Mouse (Mus musculus) left cerebral cortex, postnatal 25 days (tissue): ENCODE data around the gene Zzz3. TPM values are rescaled to one million over a fixed set of nuclear protein-coding genes. Genes with fewer than 3 reads are reported as not detected.
A peak's percentile ranks its signal among the peaks of the same experiment; 100 is the strongest.

Experiments used
- DNase-seq, 2 experiments: peaks; one replicate each; pipeline ENCODE4 v3.0.0; 2022; ENCODE audit warnings: low spot score in 2 of 2, mixed read lengths in 1 of 2
- intact Hi-C: fragments of 180-260 bp; cut with DNase I; formaldehyde crosslinking; loops from one replicate; pipeline ENCODE4 v1.15.1; 2025
- total RNA-seq, 2 experiments: library from RNA; stranded (reverse); gene quantifications; 2 replicates each; pipeline ENCODE4 v1.2.3; 2021

The Zzz3 gene
- total RNA-seq, 2 experiments from 2014 or later = 41.2 to 43.7 TPM

DNA sequence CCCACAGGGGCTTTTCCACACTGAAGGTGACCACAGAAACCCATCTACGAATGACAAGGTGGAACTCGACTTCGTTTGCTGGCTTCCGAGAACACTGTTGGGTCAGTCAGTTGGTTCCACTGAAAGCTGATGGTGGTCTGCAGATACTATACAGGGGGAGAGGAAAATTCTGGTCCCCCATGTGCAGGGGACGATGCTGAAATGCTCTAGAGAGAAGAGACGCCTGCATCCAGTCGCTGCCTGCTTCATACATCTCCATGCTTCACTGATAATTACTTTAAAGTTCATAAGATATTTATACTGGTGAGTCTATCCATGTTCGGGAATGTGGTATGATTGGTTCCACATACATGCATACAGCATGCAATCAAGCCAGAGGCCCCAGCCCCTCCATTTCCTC, 86.9 kb downstream of the Zzz3 start:
- intact Hi-C loops = loop anchor here (5.0 kb wide), 1 partner anchor 70 kb away; no protein-coding TSS in a partner anchor
- no peak for DNase-seq

DNA sequence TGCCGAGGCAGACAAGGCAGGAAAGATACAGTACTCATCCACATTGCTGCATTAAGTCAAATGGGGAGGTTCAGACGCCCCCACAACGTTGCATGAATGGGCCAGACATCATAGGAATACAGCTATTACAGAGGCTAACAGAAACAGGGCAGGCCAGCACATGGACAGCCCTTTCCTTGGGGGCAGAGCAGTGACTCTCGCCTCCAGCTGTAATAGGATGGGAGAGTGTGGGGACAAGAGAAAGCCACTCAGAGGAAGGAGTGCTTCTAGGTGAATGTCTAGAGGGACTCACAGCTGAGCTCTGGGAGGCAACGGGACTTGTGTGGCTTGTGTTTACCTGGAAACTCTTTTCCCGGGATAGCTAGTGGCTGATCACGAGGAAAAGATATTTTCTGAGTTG, 88.5 kb downstream of the Zzz3 start:
- intact Hi-C loops = loop anchor here (5.0 kb wide), 1 partner anchor 69 kb away; no protein-coding TSS in a partner anchor
- peak in 1 of 2 experiments; percentile 39 for DNase-seq

DNA sequence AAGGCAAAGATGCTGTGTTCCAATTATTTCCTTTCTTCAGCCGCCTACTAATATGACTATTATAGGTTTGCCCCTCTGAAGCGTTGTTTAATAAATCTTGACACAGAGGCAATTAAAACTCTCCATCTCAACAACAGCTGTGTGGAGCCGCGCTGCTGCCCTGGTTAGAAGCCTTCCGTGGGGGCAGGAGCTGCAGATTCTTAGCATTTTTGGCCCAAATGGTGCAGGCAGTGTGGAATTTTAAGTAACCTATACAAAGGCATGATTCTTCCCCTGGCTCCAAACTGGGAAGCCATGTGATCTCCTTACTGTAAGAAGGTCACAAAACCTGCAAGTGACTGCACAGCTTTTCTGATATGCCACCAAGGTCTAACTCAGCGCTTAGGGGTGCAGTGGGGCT, 88.9 kb downstream of the Zzz3 start:
- intact Hi-C loops = loop anchor here (5.0 kb wide), 1 partner anchor 68 kb away; no protein-coding TSS in a partner anchor
- DNase-seq = peak; percentile 30 to 75

DNA sequence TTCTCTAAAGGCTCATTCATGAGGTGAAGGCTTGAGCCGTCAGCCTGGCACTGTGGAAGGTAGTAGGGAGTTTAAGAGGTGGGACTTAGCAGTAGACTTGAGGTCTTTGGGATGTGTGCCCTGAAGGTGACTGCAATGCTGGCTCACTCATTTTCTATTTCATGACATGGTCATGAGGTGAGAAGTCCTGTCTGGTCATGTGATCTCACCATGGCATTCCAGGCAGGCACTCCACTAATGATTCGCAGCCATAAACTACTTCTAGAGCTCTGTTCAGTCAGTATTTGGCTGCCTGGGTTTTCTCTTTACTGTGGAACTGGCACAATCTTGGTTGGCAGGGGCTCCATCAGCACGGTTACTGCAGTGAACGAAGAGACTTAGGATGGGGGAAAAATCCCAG, 93.7 kb downstream of the Zzz3 start:
- intact Hi-C loops = no loop called here
- DNase-seq = no peak

DNA sequence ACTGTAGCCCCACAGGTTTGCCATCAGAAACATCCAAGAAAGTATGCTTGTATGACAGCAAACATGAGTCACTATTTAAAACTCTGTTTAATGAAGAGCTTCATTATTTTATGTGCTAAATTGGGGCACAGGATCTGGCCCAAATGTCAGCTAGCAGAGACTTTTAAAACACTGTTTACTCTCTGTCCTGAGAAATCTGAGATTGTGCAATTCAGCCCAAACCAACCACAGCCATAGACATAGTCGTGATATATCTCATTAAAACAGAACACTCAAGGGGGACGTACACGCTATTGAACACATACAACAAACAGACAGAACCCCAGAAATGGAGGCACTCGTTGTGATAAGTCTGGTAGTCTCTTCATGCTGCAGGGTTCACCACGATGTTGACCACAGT, 95.2 kb downstream of the Zzz3 start:
- intact Hi-C loops = no loop called here

DNA sequence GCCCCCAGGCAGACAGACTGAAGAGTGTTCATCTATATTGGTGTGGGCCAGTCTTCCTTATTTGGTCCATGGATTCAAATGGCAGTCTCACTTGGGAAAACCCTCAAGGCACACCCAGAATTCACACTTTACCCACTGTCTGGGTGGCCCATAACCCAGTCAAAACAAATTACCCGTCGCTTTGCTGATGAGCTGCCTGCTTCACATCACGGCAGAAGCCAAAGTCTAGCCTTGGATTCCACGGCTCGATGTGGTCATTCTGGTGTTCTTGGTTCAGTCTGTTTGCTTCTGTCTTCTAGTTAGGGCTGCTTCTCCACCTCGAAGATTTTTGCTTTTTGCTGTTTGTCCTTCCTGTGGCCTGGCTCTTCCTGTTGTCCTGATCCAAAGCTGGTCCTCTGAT, 97.0 kb downstream of the Zzz3 start:
- intact Hi-C loops = no loop called here
- DNase-seq = no peak

More for the DNA sequence above, 95.2 kb downstream of the Zzz3 start:
- no peak for DNase-seq

DNA sequence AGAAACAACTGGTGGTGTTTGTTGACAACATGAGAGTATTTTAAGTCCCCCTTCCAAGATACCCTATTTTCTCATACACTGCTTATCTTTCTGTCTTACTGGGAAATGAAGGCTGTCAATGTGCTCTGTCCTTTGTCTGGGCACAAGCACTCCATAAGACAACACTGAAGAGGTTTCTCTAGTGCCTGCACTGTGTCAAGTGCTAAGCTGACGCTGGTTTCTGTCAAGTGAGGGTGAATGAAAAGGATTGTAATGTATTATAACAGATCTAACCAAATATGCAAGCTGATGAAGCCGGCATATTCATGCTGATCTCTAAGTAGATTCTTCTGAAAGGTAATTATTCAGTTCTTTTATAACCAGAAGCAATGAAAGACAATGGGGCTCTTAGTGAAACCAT, 98.5 kb downstream of the Zzz3 start:
- intact Hi-C loops = no loop called here
- DNase-seq = no peak

DNA sequence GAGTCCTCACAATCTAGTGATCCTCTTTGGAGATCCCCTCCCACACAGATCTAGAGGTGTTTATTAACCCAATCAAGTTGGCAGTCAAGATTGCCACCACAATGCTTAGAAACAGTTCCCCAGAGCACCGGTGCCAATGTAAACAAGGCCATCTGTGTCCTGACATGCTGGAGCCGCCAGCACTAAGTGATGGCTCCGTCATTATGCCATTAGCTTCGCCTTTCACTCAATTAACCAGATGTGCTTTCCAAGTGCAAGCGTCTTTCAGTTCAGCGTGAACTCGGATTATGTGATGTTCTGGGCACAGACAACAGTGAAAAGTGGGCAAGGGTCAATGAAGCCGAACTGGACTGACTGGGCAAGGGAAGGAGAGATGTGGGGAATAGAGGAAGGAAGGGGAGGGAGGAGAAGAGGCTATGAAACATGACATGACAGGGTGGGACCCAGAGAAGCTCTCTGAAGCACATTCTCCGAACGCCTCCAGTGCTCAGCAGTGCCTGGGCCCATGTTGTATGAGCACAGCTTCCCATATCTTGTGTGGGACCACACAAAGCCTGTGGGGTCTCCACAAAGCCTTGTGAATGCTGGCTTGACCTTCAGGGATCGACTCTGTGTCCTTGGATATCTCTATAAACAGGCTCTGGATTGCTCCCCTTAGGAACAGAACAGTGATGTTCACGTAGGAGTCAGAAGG, 99.5 kb downstream of the Zzz3 start:
- DNase-seq = no peak
- intact Hi-C loops = no loop called here

DNA sequence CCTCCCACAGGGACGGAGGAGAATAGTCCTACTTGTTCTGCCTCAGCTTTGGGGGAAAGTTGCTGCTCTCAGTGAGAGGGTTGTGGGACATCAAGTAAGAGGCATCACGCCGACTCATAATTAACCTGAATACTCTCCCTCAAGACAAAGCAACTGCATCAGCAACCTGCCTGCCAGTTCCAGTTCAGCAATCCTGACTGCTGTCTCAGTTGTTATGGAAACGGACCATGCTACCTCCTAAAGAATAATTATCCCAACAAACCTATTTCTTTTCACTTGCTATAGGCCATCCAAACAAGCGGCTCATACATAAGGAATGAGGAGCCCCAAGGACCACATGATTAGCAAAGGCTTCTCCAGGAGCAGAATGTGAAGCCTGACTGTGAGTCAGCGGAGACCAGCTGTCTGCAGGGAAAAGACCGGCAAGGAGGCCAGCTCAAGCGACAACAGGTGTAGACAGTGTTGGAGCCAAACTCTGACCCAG, 100.2 kb downstream of the Zzz3 start:
- intact Hi-C loops = no loop called here
- DNase-seq = peak in 1 of 2 experiments; percentile 38

DNA sequence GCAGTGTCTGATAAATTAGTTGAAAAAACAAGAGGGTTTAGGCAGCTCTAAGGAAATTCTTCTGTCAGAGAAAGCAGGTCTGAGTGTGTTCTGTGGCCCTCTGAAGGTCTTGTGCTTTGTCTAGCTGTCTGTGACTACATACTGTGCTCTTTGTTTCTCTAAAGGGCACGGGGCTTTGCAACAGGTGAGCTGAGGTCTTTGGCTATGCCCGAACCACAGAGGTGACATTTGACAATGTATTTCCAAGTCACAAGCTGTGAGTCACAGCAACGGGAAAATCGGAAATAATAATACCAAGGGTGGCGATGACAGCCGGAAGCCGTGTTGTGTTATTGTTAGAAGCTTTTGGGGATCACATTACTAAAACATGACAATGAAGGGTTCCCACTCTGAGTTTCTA, 101.8 kb downstream of the Zzz3 start:
- intact Hi-C loops = no loop called here
- no peak for DNase-seq

DNA sequence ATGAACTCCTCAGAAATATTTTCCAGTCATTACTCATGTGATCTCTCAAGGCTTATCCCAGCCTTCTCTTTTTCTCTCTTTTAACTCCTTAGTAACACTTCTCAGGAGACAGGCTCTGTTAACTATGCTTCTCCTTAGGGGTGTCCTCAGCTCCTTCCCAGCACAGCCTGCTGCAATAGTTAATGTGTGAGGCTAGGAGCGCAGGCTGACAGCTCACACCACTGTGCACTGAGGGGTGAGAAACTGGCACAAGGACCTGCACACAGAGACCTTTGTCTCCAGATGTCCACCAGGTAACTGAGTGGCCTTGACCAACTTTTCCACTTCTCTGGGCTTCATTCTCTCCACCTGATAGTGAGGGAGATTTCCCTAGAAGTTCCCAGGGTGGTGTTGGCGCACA, 102.6 kb downstream of the Zzz3 start:
- intact Hi-C loops = no loop called here
- no peak for DNase-seq

DNA sequence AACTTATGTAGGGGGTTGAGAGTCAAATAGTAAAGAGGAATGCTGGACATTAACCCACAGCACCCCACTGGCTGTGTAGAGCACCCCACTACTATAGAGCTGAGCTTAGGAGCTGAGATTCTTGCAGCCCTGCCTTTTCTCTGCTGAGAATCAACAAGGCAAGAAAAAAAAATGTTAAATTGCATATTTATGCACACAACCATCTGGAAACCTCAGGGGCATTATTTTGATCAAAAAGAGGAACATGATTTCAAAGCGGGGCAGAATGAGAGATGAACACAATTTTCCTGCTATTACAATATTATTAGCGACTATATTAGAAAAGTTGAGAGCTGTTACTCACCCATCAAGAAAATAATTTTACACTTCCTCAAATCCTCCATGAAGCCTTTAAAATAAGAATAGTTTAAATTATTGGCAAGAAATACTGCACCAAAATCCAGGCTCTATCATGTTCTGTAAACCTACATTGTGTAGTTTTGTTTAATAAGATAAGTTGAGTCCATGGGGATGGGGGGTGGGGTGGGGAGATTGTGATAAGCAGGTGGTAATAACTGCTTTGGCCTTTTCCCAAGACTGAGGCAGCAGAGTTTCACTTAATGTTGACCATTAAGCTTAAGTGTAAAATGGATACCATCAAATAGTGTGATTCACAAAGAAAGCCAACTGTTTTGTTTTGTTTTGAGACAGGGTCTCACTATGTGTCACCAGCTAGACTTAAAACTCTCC, 103.9 kb downstream of the Zzz3 start:
- DNase-seq = no peak
- intact Hi-C loops = no loop called here

DNA sequence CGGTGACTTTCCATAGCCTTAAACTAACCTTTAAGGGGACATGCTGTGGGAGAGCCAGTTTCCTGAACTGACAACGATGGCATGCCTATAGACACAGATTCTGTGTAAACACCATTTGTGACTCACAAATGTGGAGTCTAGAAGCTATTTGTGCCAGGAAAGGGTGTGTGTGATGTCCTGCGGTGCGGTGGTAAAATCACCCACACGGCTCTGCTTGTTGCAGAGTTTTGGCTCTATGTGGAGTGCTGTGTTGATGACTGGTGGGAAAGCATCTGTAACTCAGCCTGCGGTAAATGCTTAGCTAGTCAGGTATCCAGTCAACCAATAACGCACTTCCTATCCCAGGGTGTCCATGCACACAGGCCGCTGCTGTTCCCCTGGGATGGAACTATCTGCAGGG, 112.6 kb downstream of the Zzz3 start:
- peak in 1 of 2 experiments; percentile 38 for DNase-seq
- intact Hi-C loops = no loop called here

DNA sequence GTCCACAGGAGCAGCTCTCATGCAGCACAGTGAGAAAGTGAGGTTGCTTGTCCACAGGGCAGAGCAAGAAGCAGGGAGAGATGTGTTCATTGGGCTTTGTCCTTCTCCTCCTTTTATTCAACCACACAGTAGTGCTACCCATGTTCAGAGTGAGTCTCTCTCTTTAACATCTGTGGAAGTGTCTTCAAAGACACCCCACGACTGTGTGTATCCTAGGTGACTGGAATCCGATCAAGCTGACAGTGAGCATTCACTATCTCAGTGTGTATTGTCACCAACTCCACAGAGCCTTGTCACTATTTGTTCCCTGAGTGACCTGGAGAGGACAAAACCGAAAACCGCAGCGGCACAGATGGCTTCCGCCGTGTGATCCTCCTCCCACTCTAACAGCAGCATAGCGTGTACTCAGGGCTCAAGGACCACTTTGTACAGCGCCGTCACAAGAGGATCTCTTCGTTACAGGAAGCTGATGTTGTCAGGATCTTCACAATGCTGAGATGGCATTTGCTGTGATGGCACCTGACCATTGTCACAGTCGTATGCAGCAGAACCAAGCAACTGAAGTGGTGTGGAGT, 113.2 kb downstream of the Zzz3 start:
- DNase-seq = no peak
- intact Hi-C loops = no loop called here

DNA sequence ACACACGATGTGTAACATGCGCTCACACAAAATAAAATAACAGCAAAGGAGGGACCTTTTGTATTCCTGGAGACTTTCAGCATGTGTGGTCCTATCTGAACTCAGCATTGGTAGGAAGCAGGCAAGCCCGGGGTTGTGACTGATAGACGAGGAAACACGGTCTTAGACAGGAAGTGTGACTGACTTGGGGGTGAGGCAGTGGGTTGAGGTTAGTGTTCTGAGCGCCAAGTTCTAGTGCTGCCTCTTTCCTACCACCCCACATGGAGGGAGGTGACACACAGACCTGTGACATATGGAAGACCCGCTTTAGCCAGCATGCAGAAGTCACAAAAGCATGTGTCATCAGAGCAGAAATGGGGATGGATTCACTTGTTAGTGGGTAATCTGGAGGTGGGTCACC, 114.0 kb downstream of the Zzz3 start:
- intact Hi-C loops = no loop called here
- DNase-seq = no peak

Other genes with a start within 250 kb of the Zzz3 start
- gene Gipc2, start 229.2 kb upstream of the Zzz3 start, total RNA-seq = 1 to 10 TPM; 1.8 to 5.8 TPM
- 10 to 100 TPM; 71.5 to 72.5 TPM for gene Dnajb4, start 185.2 kb upstream of the Zzz3 start, total RNA-seq
- gene Fubp1, start 185.1 kb upstream of the Zzz3 start, total RNA-seq = 100 to 1,000 TPM; 115 to 128 TPM
- 1 to 10 TPM; 1.4 to 7.5 TPM for gene Nexn, start 129.1 kb upstream of the Zzz3 start, total RNA-seq
- 10 to 100 TPM; 71.7 to 84.0 TPM for gene Miga1, start 55.1 kb upstream of the Zzz3 start, total RNA-seq
- 100 to 1,000 TPM; 129 to 138 TPM for gene Usp33, start 49.0 kb upstream of the Zzz3 start, total RNA-seq